Mouse (Mus musculus) right cerebral cortex, postnatal 36 days (tissue): ENCODE measurements around the gene Fam187a.

Experiments
- DNase-seq, 2 experiments: peaks; one replicate each; pipeline ENCODE4 v3.0.0; 2022; ENCODE audit warnings: low spot score in 2 of 2, mixed read lengths in 1 of 2

Fam187a gene

GRCm38 (mm10) chr11:102884616-102885219 lies at the start of gene Fam187a:
Fam187a (plus strand) TSS chr11:102885169.
- DNase-seq: no peak

- no peak for DNase-seq
Observed at GRCm38 (mm10) chr11:102835549-102835948, 49.4 kb upstream of the Fam187a start, which contains the start of gene Higd1b. Higd1b (plus strand) TSS chr11:102835849.

GRCm38 (mm10) chr11:102836146-102836545 lies 48.8 kb upstream of the Fam187a start:
- DNase-seq: no peak

GRCm38 (mm10) chr11:102837385-102837784 lies 47.6 kb upstream of the Fam187a start:
- DNase-seq: no peak

- no peak for DNase-seq
Observed at GRCm38 (mm10) chr11:102838126-102838525, 46.8 kb upstream of the Fam187a start.

GRCm38 (mm10) chr11:102838616-102839150 lies 46.3 kb upstream of the Fam187a start:
- no peak for DNase-seq

- DNase-seq: no peak
Observed at GRCm38 (mm10) chr11:102845926-102846325, 39.0 kb upstream of the Fam187a start.

- no peak for DNase-seq
Observed at GRCm38 (mm10) chr11:102851883-102852282, 33.1 kb upstream of the Fam187a start.

- no peak for DNase-seq
Observed at GRCm38 (mm10) chr11:102853760-102854159, 31.2 kb upstream of the Fam187a start.

- no peak for DNase-seq
Observed at GRCm38 (mm10) chr11:102855941-102856340, 29.0 kb upstream of the Fam187a start.

GRCm38 (mm10) chr11:102858951-102859350 lies 26.0 kb upstream of the Fam187a start:
- DNase-seq: no peak

- peak; percentile 43 to 62 for DNase-seq
Observed at GRCm38 (mm10) chr11:102859933-102860332, 25.0 kb upstream of the Fam187a start.

GRCm38 (mm10) chr11:102864272-102864671 lies 20.7 kb upstream of the Fam187a start:
- peak in 1 of 2 experiments; percentile 44 for DNase-seq

- peak; percentile 72 to 88 for DNase-seq
Observed at GRCm38 (mm10) chr11:102874801-102875334, 10.1 kb upstream of the Fam187a start.

- DNase-seq: no peak
Observed at GRCm38 (mm10) chr11:102879558-102879957, 5.4 kb upstream of the Fam187a start.

- peak; percentile 90 to 92 for DNase-seq
Observed at GRCm38 (mm10) chr11:102880585-102881313, 4.2 kb upstream of the Fam187a start, which contains the start of the genes Eftud2 and Ccdc103. Eftud2 (minus strand) TSS chr11:102880985. Ccdc103 (plus strand) TSS chr11:102881204.

- DNase-seq: peak in 1 of 2 experiments; percentile 28
Observed at GRCm38 (mm10) chr11:102881314-102882198, 3.4 kb upstream of the Fam187a start.

- no peak for DNase-seq
Observed at GRCm38 (mm10) chr11:102887433-102887832, 2.5 kb downstream of the Fam187a start.

- peak in 1 of 2 experiments; percentile 28 for DNase-seq
Observed at GRCm38 (mm10) chr11:102888135-102888534, 3.2 kb downstream of the Fam187a start.

GRCm38 (mm10) chr11:102890096-102890495 lies 5.1 kb downstream of the Fam187a start:
- no peak for DNase-seq

GRCm38 (mm10) chr11:102893015-102893651 lies 8.2 kb downstream of the Fam187a start:
- DNase-seq: no peak
